Mouse (Mus musculus) heart, adult 2 months (tissue): ENCODE data around the gene Nlk.

Source experiments
- CTCF ChIP-seq: fragments of 200-600 bp; IDR thresholded peaks from 2 replicates; pipeline ENCODE4 v1.8.1; 2022; ENCODE audit warnings: antibody characterized with exemption, mild to moderate bottlenecking, moderate library complexity
- POLR2A ChIP-seq: fragments of 200-500 bp; IDR thresholded peaks from 2 replicates; pipeline ENCODE4 v1.6.1; 2011; ENCODE audit warnings: mild to moderate bottlenecking, low read depth, low read length, control low read depth; ENCODE audit not compliant: insufficient read depth

DNA sequence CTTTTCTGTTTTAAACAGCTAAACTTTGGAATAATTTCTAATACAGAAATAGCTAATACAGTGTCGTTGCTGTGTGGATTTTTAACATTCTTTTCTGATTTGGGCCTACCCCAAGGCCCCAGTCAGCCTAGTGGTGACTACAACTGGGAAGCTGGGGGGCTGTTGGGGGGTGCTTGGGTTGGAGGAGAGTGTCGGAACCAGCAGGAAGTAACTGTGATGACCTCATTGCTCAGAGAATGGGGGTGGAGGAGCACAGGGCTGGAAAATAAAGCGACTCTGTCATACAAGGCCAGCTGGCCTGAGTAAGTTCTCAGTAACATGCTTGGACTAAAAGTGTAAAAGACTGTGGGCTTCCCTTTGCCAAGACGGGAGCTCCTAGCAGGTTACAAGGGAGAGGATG is 48.3 kb upstream of the Nlk start:
- TF ChIP-seq POLR2A (no peak), CTCF (no peak)
